Mouse (Mus musculus) CH12.LX (cell line): Measurements from ENCODE around the gene Slc47a1.

Experiments used
- CTCF ChIP-seq, 2 experiments: IDR thresholded peaks in 1 of 2; conservative IDR thresholded peaks in 1 of 2; 2 replicates each; pipeline ENCODE4 v1.5.1; 2011 to 2012; ENCODE audit warnings: low read depth in 2 of 2, low read length in 2 of 2, improper control_type of control experiment in 1 of 2, inconsistent platforms in 1 of 2, mild to moderate bottlenecking in 1 of 2, moderate library complexity in 1 of 2
- JUN ChIP-seq: IDR thresholded peaks from 2 replicates; pipeline ENCODE4 v1.6.1; 2011; ENCODE audit warnings: low read depth, mild to moderate bottlenecking, low read length, improper control_type of control experiment, moderate library complexity; ENCODE audit not compliant: insufficient read depth
- POLR2A ChIP-seq: IDR thresholded peaks from 2 replicates; pipeline ENCODE4 v1.6.1; 2011; ENCODE audit warnings: low read depth, mild to moderate bottlenecking, improper control_type of control experiment, low read length
- RCOR1 ChIP-seq: conservative IDR thresholded peaks from 2 replicates; pipeline ENCODE4 v1.6.1; 2012; ENCODE audit warnings: low read depth, mild to moderate bottlenecking, inconsistent platforms, low read length, improper control_type of control experiment

DNA sequence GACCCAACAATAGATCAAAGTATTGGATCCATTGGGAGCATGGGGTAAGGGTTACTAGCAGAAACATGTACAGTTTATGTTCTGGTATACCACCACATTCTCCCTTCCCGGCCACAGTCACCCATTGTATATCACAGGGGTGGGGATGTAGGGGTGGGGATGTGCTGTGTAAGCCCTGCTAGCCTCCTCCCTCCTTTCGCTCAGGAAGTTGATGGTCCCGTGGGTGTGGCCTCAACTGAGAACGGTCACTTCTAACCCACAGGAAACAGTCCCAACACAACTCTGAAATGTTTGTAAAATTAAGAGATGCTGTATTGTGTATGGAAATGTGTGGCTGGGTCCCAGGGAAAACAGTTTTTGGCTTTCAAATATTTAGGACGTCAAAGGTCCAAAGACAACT is 35.3 kb upstream of the Slc47a1 start:
- no peak for TF ChIP-seq CTCF (conservative IDR thresholded peaks at IDR 0.05 in 1 of 2, IDR thresholded peaks at IDR 0.05 in 1 of 2; ENCODE audit: low read depth in 2 of 2, low read length in 2 of 2)
- TF ChIP-seq POLR2A = no peak
- TF ChIP-seq RCOR1 = no peak
- TF ChIP-seq JUN = no peak
